Mouse (Mus musculus): ENCODE results near the gene Rsad2. TPM values are rescaled to one million over a fixed set of nuclear protein-coding genes. Genes with fewer than 3 reads are reported as not detected.

Rsad2 gene
- polyA plus RNA-seq, 1 experiment from 2014 or later: 0.14 TPM

Small RNA genes within 50 kb of the gene (microRNA-seq; reads per million reads assigned to microRNA genes)
- gene Mir6538: 18.3 reads per million, percentile 29 among the genes with 10 or more reads in this experiment

Other genes with a start within 250 kb of the Rsad2 start
- gene Rnf144a, start 41.2 kb downstream of the Rsad2 start, polyA plus RNA-seq (2016; fragmentation: Nextera tagmentation; extraction: Ambion mirVana): 40.8 and 41.1 TPM in 2 replicates
- 4.2 and 4.4 TPM in 2 replicates for gene Cmpk2, start 12.8 kb upstream of the Rsad2 start, polyA plus RNA-seq (2016; fragmentation: Nextera tagmentation; extraction: Ambion mirVana)